Mouse (Mus musculus) small intestine, adult 2 months (tissue): ENCODE data around the gene Taf5. TPM values are rescaled to one million over a fixed set of nuclear protein-coding genes. Genes with fewer than 3 reads are reported as not detected.

Experiments used
- H3K27ac ChIP-seq: fragments of 200-500 bp; 2 replicates; pipeline ENCODE4 v1.5.1; 2012; ENCODE audit warnings: low read depth, low read length, control low read depth, inconsistent platforms; ENCODE audit not compliant: insufficient read depth
- H3K27me3 ChIP-seq: fragments of 200-500 bp; 2 replicates; pipeline ENCODE4 v1.6.1; 2012; ENCODE audit warnings: mild to moderate bottlenecking, moderate library complexity, low read length, inconsistent platforms; ENCODE audit not compliant: control insufficient read depth, insufficient read depth
- H3K36me3 ChIP-seq: fragments of 200-500 bp; 2 replicates; pipeline ENCODE4 v1.6.1; 2012; ENCODE audit warnings: mild to moderate bottlenecking, low read length, control low read depth, inconsistent platforms; ENCODE audit not compliant: control insufficient read depth, insufficient read depth
- H3K4me1 ChIP-seq: fragments of 200-500 bp; 2 replicates; pipeline ENCODE4 v1.6.1; 2012; ENCODE audit warnings: low read length, inconsistent platforms, mixed read lengths; ENCODE audit not compliant: control insufficient read depth, insufficient read depth, insufficient read length
- H3K4me3 ChIP-seq: fragments of 200-500 bp; 2 replicates; pipeline ENCODE4 v1.5.1; 2012; ENCODE audit warnings: low read depth, mild to moderate bottlenecking, control low read depth, inconsistent platforms, low read length, moderate library complexity
- CTCF ChIP-seq: fragments of 200-500 bp; IDR thresholded peaks from 2 replicates; pipeline ENCODE4 v1.5.1; 2012; ENCODE audit warnings: low read depth, mild to moderate bottlenecking, control low read depth, inconsistent platforms, low read length, moderate library complexity, mixed read lengths; ENCODE audit not compliant: insufficient replicate concordance, insufficient read length; ENCODE audit errors: extremely low read depth
- POLR2A ChIP-seq: fragments of 200-500 bp; IDR thresholded peaks from 2 replicates; pipeline ENCODE4 v1.6.1; 2012; ENCODE audit warnings: low read depth, mild to moderate bottlenecking, control low read depth, inconsistent platforms, low read length, moderate library complexity
- WGBS: fragments of 180-500 bp; shearing (Covaris S2); methylation state at CpG from one replicate; pipeline ENCODE4 v1.1.7; 2018; 5-methylcytosine and 5-hydroxymethylcytosine counted together
- polyA plus RNA-seq: library from polyadenylated mRNA; depleted of rRNA; stranded (reverse); fragments of >200 nt; gene quantifications from 2 replicates; pipeline ENCODE4 v1.2.3, GENCODE M21; 2012

The Taf5 gene
- polyA plus RNA-seq, 1 experiment, result 3.2 TPM

DNA sequence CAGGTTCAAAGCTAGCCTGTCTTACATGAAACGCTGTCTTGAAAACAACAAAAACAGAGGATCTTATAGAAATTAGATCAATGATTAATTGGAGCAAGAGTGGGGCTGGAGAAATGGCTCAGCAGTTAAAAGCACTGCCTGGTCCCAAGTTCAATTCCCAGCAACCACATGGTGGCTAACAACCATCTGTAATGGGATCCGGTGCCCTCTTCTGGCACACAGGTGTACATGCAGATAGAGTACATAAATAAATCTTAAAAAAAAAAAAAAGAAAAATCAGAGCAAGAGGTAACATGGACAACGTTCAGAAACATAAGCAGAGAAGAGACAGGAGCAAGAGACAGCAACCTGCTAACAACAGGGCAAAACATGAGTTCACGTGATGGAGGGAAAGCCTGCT lies 41.0 kb upstream of the Taf5 start:
- 84% methylated on average over 4 of the region's 4 CpGs for WGBS

DNA sequence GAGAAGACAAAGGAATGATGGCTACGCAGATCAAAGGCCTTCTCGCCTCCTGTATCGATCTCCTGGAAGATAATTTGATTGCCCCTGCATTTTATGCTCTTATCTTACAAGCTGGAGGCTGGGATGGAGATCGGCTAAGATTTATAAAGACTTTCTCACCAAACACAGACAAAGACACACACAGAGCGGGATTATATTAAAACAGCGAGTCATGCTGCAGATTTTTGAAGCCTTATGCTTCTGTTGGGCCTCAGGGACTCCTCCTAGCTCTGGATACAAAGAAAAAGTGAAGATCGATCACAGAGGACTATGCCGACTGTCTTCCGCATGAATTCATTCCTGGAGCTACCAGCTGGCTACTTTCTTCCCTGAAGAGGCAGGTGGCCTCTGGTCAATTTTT lies 37.8 kb upstream of the Taf5 start:
- Histone ChIP-seq H3K27ac (no peak overlapping the region), H3K4me1 (no peaks in the 10 kb centered on the region), H3K4me3 (no peak overlapping the region), H3K36me3 (peaks cover 10% of the 10 kb centered on the region), H3K27me3 (no peaks in the 10 kb centered on the region)
- no peak for TF ChIP-seq CTCF
- TF ChIP-seq POLR2A, result no peak
- WGBS, result 77% methylated on average over 9 of the region's 9 CpGs

More for the DNA sequence above, 41.0 kb upstream of the Taf5 start:
- Histone ChIP-seq H3K36me3 (no peaks in the 10 kb centered on the region), H3K4me3 (no peak overlapping the region), H3K27ac (no peak overlapping the region), H3K27me3 (no peaks in the 10 kb centered on the region), H3K4me1 (no peaks in the 10 kb centered on the region)
- TF ChIP-seq POLR2A (no peak), CTCF (no peak)

DNA sequence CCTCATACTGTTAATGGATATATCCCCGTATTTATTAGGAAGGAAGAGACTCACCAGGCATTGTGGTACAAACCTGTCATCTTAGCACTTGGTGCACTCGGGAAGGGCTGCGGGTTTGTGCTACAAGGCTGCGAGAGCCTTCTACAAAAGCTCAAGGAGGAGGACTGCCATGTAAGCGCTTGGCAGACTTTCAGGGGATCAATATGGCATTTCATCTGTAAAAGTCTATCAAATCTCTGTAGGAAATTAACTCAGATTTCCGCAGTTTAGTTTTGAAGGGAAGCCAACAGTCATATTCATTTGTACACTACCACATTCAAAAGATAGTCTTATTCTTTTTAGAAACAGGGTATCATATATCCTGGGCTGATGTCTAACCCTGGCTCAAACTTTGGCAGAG lies 35.8 kb upstream of the Taf5 start:
- Histone ChIP-seq H3K27ac (no peak overlapping the region), H3K27me3 (no peaks in the 10 kb centered on the region), H3K4me3 (no peak overlapping the region), H3K36me3 (peaks cover 17% of the 10 kb centered on the region), H3K4me1 (no peaks in the 10 kb centered on the region)
- 93% methylated on average over 6 of the region's 6 CpGs for WGBS
- TF ChIP-seq CTCF (no peak), POLR2A (no peak)

DNA sequence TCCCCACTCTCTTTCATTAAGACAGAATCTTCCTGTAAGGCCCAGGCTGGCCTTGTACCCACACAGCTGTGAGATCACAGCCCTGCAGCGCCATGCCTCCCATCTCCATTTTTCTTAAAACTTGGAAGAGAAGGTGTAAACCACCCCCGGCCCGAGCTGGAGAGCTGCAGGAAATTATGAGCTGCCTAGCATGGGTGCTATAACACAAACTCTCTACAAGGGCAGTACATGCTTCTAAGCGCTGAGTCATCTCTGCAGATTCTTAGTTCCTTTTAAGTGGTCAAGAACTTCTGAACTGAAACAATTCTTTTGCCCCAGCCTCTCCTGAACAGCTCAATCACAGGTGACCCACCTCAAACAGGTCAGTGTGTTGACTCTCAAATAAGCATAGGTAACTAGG lies 32.6 kb upstream of the Taf5 start:
- H3K4me1 ChIP-seq, result no peaks in the 10 kb centered on the region
- no peak overlapping the region for H3K27ac ChIP-seq
- H3K27me3 ChIP-seq, result no peaks in the 10 kb centered on the region
- peaks cover 24% of the 10 kb centered on the region for H3K36me3 ChIP-seq
- TF ChIP-seq CTCF (no peak), POLR2A (no peak)
- no peak overlapping the region for H3K4me3 ChIP-seq
- WGBS, result 79% methylated on average over 4 of the region's 4 CpGs

DNA sequence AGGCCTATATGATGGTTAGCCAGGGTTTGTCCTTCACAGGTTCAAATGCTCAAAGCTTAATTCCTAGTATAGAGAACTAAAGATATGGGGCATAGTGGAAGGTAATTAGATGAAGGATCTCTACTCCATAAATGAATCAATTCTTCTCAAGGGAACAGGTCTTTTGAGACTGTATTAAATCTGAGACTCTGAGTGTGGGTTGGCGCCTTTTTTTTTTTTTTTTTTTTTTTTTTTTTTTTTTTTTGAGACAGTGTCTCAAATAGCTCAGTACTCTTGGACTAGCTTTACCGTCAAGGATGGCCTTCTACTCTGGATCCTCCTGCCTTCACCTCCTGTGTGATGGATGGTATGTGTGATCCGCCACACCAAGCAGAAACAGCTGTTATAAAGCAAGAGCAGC lies 30.9 kb upstream of the Taf5 start:
- H3K27ac ChIP-seq, result no peak overlapping the region
- peaks cover 26% of the 10 kb centered on the region for H3K36me3 ChIP-seq
- TF ChIP-seq POLR2A (no peak), CTCF (no peak)
- no peak overlapping the region for H3K4me3 ChIP-seq
- no peaks in the 10 kb centered on the region for H3K27me3 ChIP-seq
- peaks cover 2% of the 10 kb centered on the region; the same call in 1 of the 2 replicates for H3K4me1 ChIP-seq
- 90% methylated on average over 3 of the region's 3 CpGs for WGBS

DNA sequence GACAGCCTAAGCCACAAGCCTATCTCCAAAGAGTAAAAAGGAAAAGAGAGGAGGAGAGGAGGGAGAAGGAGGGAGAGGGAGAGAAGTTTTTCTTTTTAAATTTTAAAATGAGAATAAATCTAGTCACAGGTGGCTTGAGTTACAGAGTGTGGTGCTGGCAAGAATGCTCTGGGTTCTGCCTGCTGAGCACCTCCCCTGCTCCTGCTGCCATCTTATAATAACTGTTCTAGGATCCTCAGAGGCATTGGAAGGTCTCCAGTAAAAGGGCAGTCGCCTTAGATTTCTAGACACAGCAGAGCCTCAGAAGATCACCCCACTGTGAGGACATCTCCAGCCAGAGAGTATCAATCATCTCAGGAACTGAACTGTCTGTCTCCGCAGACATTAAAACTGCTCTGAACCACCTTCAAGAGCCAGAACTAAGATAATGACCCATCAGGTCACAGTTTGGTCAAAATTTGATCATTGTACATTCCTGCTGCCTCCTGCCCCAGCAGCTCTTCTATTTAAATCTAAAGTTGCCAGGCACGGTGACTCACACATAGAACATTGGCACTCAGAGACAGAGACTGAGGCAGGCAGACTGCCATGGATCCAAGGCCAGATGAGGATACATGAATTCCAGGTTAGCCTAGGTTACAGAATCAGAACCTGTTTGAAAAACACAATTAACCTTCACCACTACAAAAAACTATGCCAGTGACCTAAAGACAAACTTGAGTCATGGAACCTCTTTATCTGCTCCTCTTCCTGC lies 26.6 kb upstream of the Taf5 start:
- no peaks in the 10 kb centered on the region for H3K27me3 ChIP-seq
- TF ChIP-seq CTCF (no peak), POLR2A (no peak)
- WGBS, result 87% methylated on average over 3 of the region's 3 CpGs
- no peak overlapping the region for H3K27ac ChIP-seq
- H3K36me3 ChIP-seq, result peaks cover 13% of the 10 kb centered on the region
- H3K4me1 ChIP-seq, result peaks cover 2% of the 10 kb centered on the region; the same call in 1 of the 2 replicates
- H3K4me3 ChIP-seq, result no peak overlapping the region

DNA sequence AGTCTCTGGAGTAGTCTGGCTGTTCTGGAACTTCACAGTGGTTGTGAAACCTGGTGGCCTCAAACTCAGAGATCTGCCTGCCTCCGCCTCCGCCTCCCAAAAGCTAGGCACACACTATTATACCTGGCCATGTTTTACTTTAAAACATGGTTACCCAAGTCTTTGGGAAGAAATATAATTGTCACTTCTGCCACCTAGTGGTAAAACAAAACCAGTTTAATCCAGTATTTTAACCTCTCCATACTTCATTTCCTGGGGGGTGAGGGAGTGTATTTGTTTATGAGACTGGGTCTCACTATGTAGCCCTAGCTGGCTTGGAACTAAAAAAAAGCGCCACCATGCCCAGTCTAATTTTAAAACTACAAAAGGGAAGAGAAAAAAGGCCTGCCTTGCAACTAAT lies 23.9 kb upstream of the Taf5 start:
- 85% methylated on average over 3 of the region's 3 CpGs for WGBS
- Histone ChIP-seq H3K4me3 (no peak overlapping the region), H3K36me3 (peaks cover 12% of the 10 kb centered on the region), H3K27me3 (no peaks in the 10 kb centered on the region), H3K27ac (no peak overlapping the region), H3K4me1 (peaks cover 2% of the 10 kb centered on the region; the same call in 1 of the 2 replicates)
- TF ChIP-seq POLR2A (no peak), CTCF (peak; percentile 28; the same call in 1 of the 2 replicates)

DNA sequence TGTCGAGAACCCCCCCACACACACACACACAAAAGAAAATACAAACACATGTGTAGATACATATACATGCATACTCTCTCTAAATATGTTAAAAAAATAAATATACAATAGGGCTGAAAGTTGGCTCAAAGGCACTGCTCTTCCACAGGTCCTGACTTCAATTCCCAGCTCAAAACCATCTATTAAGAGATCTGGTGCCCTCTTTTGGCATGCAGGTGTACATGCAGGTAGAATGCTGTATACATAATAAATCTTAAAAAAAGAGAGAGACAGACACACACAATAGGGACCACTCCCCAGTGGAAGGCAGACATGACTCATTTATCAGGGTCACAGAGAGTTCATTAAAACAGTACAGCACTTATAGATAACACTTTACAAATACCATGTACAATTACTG lies 21.2 kb upstream of the Taf5 start:
- Histone ChIP-seq H3K27me3 (no peaks in the 10 kb centered on the region), H3K4me3 (no peak overlapping the region), H3K36me3 (peaks cover 10% of the 10 kb centered on the region), H3K27ac (no peak overlapping the region), H3K4me1 (no peaks in the 10 kb centered on the region; the same call in 1 of the 2 replicates)
- WGBS, result 92% methylated on average over 1 of the region's 1 CpGs
- TF ChIP-seq POLR2A, result no peak
- TF ChIP-seq CTCF, result no peak
